ENCODE assay signal across 19 mouse cellular contexts in the genomic region with DNA sequence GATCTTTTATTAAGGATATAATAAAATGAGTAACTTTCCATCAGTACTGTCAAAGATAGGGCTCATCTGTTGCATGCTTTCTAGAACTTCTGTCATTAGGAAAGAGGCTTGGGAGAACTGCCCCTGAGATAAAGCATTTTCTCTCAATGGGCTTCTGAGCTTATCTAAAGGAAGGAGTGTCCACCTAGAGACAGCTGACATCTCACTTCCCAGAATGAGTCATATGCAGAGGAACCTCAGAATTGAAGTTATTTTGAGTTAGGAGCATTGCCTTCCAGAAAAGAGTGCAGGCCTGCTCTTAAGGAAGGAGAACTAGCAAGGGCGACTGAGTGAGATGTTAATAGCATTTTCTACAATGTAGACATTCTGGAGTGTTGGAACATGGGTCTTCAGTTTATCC.
"Had no signal": no experiment of that assay in that cellular context is flagged by ENCODE, and none has a peak within 500 bp of the region (broad histone marks: within the 10 kb centered on the region; RNA-seq: fewer than 3 reads in every experiment).

No protein-coding gene starts in this region.

- DNase-seq: lung, adult 18-20 months; lung, embryonic 14.5 days; lung, postnatal 10 days; lung, postnatal 4 days; midbrain, embryonic 14.5 days; retina, postnatal 1 day; right cerebral cortex, adult 18-20 months; right cerebral cortex, postnatal 25 days; right cerebral cortex, postnatal 4 days; spleen, adult 18-20 months; thymus, adult 2 months; thymus, postnatal 25 days; thymus, postnatal 4 days had no signal

- H3K4me2 ChIP-seq: lung, embryonic 14.5 days; midbrain, embryonic 12.5 days; neural tube, embryonic 12.5 days; stomach, embryonic 15.5 days had no signal

- H3K36me3 ChIP-seq: midbrain, embryonic 10.5 days; midbrain, embryonic 12.5 days; neural tube, embryonic 12.5 days; stomach, embryonic 15.5 days had no signal

- H3K27ac ChIP-seq: midbrain, embryonic 10.5 days; midbrain, embryonic 12.5 days; neural tube, embryonic 12.5 days; stomach, embryonic 15.5 days; stomach, postnatal 0 days had no signal

- H3K9me3 ChIP-seq: midbrain, embryonic 10.5 days; midbrain, embryonic 12.5 days; neural tube, embryonic 12.5 days; stomach, embryonic 15.5 days had no signal

- H3K4me1 ChIP-seq: midbrain, embryonic 10.5 days; midbrain, embryonic 12.5 days; neural tube, embryonic 12.5 days; stomach, embryonic 15.5 days had no signal

- H3K9ac ChIP-seq: lung, embryonic 14.5 days; midbrain, embryonic 12.5 days; neural tube, embryonic 12.5 days; stomach, embryonic 15.5 days had no signal

- ATAC-seq: midbrain, embryonic 16.5 days had no signal

- H3K4me3 ChIP-seq: midbrain, embryonic 10.5 days; midbrain, embryonic 12.5 days; neural tube, embryonic 12.5 days; stomach, embryonic 15.5 days had no signal

- H3K27me3 ChIP-seq: midbrain, embryonic 12.5 days; neural tube, embryonic 12.5 days; stomach, embryonic 15.5 days had no signal
